Mouse (Mus musculus): ENCODE results near the gene Raver1.

DNA sequence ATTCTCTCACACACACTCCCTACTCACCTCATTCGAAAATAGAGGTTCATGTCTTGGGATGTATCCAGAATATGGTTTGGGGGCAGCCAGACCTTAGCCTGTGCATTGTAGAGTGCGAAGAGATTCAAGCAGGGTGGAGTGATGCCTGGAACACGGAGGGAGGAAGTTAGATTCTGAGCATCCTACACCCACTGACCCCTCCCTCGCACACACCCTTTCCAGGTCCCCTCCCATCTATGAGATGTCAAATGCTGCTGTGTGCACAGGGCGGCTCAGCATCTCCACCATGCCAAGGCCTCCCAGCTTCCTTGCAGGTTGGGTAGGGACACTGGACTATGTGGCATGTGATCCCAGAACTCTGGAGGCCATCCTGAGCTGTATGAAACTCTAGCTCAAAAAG, 33.0 kb upstream of the Raver1 start:
- TF ChIP-seq POLR2A (IDR thresholded peaks at IDR 0.05; ENCODE audit: borderline replicate concordance, extremely low read depth, insufficient read depth, insufficient read length, poor library complexity, severe bottlenecking) (no peak), CTCF (IDR thresholded peaks at IDR 0.05; ENCODE audit: borderline replicate concordance, extremely low read depth, insufficient read depth, insufficient read length) (no peak)

Measured in brain, embryonic 14.5 days (tissue).